Mouse (Mus musculus): ENCODE data around the gene Rbm20.

DNA sequence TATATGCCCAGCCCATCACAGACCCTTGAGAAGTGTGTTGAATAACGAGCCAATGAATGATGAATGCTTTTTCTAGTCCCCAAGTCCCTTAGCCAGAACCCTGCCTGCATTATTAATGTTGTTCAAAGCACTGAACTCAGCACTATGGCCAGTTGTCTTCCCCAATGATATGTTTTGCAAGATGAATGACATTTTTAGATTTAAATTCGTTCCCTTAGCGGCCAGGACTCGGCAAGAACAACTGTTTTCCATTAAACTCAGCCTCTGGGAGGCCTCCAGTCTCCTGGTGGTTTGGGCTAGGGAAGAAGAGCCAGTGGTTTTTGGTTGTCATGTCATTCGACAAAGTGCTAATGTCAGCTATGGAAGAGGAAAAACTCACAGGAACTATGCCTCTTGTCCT, 204.7 kb downstream of the Rbm20 start:
- TF ChIP-seq CTCF (IDR thresholded peaks at IDR 0.05; ENCODE audit: low read depth, low read length) (no peak), GATA1 (IDR thresholded peaks at IDR 0.05; ENCODE audit: borderline replicate concordance, low read length) (no peak), TAL1 (conservative IDR thresholded peaks at IDR 0.05; ENCODE audit: low read depth, low read length) (no peak), GATA2 (IDR thresholded peaks at IDR 0.05; ENCODE audit: borderline replicate concordance, low read depth, low read length) (no peak)

Data from G1E (cell line).